Mouse (Mus musculus): Measurements from ENCODE around the gene Arhgef7. TPM values are rescaled to one million over a fixed set of nuclear protein-coding genes. Genes with fewer than 3 reads are reported as not detected.
"Not testable (repeated sequence)": the region's sequence is repeated elsewhere in the genome, so short reads cannot be mapped to it uniquely, and the experiment has no call there.

Arhgef7 gene
- total RNA-seq, 4 experiments from 2014 or later, result 98.8 to 109 (median 103) TPM

- no peak for DNase-seq (ENCODE audit: low spot score in 2 of 2)
These were observed 104.4 kb downstream of the Arhgef7 start for GRCm38 (mm10) chr8:11831939-11832338.

- DNase-seq (ENCODE audit: low spot score in 2 of 2), result no peak
These were observed 105.6 kb downstream of the Arhgef7 start for GRCm38 (mm10) chr8:11833157-11833556.

GRCm38 (mm10) chr8:11834200-11834599 is 106.7 kb downstream of the Arhgef7 start:
- no peak for DNase-seq (ENCODE audit: low spot score in 2 of 2)

GRCm38 (mm10) chr8:11834691-11835090 is 107.2 kb downstream of the Arhgef7 start:
- no peak for DNase-seq (ENCODE audit: low spot score in 2 of 2)

- DNase-seq (ENCODE audit: low spot score in 2 of 2), result no peak
These were observed 112.7 kb downstream of the Arhgef7 start, which contains the start of gene Tex29 for GRCm38 (mm10) chr8:11840174-11840573. Gene Tex29 (plus strand): TSS chr8:11840474.

GRCm38 (mm10) chr8:11841571-11841970 is 114.0 kb downstream of the Arhgef7 start:
- no peak for DNase-seq (ENCODE audit: low spot score in 2 of 2)

- DNase-seq (ENCODE audit: low spot score in 2 of 2), result no peak
These were observed 115.2 kb downstream of the Arhgef7 start for GRCm38 (mm10) chr8:11842757-11843156.

- DNase-seq (ENCODE audit: low spot score in 2 of 2), result no peak
These were observed 116.3 kb downstream of the Arhgef7 start for GRCm38 (mm10) chr8:11843677-11844315.

- DNase-seq (ENCODE audit: low spot score in 2 of 2), result no peak
These were observed 116.8 kb downstream of the Arhgef7 start for GRCm38 (mm10) chr8:11844316-11844685.

- no peak for DNase-seq (ENCODE audit: low spot score in 2 of 2)
These were observed 119.3 kb downstream of the Arhgef7 start for GRCm38 (mm10) chr8:11846807-11847206.

- DNase-seq (ENCODE audit: low spot score in 2 of 2), result no peak
These were observed 140.3 kb downstream of the Arhgef7 start for GRCm38 (mm10) chr8:11867832-11868231.

GRCm38 (mm10) chr8:11874227-11874626 is 146.7 kb downstream of the Arhgef7 start:
- DNase-seq (ENCODE audit: low spot score in 2 of 2), result not testable (repeated sequence)

- no peak for DNase-seq (ENCODE audit: low spot score in 2 of 2)
These were observed 157.1 kb downstream of the Arhgef7 start for GRCm38 (mm10) chr8:11884646-11885045.

Other genes starting within 250 kb of the Arhgef7 start
- gene Rab20, start 249.0 kb upstream of the Arhgef7 start, total RNA-seq (2022), result 1 to 10 TPM in 2 of 4 experiments, under 1 TPM in 2; 0.35 to 1.6 (median 0.78) TPM
- 10 to 100 TPM; 48.7 to 62.5 (median 56.0) TPM for gene Naxd, start 230.2 kb upstream of the Arhgef7 start, total RNA-seq (2022)
- 10 to 100 TPM; 15.8 to 21.2 (median 18.4) TPM for gene Cars2, start 176.9 kb upstream of the Arhgef7 start, total RNA-seq (2022)
- gene Ing1, start 172.2 kb upstream of the Arhgef7 start, total RNA-seq (2022), result 10 to 100 TPM; 45.0 to 51.2 (median 48.0) TPM
- gene Ankrd10, start 92.0 kb upstream of the Arhgef7 start, total RNA-seq (2022), result 10 to 100 TPM; 37.3 to 49.1 (median 43.7) TPM
- gene 1700016D06Rik, start 26.7 kb upstream of the Arhgef7 start, total RNA-seq (2022), result not detected
- not detected for gene Tex29, start 112.8 kb downstream of the Arhgef7 start, total RNA-seq (2022)

Data from left cerebral cortex, adult 8-10 months (tissue).